Mouse (Mus musculus): Measurements from ENCODE around the gene Micu2.
A peak's percentile ranks its signal among the peaks of the same experiment; 100 is the strongest.
"Not testable (repeated sequence)": the region's sequence is repeated elsewhere in the genome, so short reads cannot be mapped to it uniquely, and the experiment has no call there.

Micu2 gene

DNA sequence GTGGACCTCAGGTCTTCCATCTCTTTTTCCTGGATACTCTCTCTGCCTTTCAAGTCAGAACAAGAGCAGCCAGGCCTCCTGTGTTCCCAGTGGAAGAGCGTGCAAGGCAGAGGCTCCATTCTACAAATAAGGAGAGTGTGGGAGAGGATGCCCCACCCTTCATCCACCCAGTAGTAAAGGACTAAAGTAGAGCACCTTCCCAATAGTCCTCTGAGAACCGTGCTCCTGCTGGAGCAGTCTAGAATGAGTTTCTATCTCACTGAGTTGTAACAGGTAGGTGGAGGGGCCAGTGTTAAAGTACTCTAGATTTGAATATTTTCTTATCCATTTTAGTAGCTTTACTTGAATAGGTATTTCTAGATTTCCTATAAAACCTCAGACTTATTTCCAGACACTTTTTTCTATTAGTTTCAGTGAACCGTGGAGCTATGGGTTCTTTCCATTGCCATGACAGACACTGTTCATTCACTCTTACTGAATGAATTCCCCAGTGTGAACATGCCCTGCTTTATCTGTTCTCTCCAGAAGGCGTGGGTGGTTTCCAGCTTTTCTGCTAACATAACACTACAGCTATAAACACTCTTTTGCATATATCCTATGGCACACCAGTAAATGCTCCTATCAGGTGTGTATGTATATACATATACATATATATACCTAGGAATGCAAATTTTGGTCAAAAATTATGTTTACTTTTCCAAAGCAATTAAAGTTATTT is 31.8 kb downstream of the Micu2 start:
- no peak for DNase-seq (ENCODE audit: low read depth in 1 of 2, low spot score in 2 of 2)

DNA sequence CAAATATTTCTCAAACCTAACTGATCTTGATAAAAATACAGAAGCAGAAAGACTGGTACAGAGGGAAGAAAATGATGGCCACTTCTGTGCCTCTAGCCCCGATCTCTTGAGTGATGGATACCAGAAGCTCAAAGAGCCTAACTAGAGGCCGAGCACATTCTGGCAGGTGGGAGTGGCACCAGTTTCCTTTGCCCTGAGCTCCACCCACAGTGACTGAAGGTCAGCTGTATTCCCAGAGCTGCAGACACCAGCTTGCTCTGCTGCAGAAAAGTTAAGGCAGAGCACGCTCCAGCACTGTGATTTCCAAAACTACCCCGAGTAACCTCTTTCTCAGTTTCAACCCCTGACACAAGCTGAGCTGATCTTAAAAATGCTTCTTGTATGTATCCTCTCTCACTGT is 37.2 kb downstream of the Micu2 start:
- no peak for DNase-seq (ENCODE audit: low read depth in 1 of 2, low spot score in 2 of 2)

DNA sequence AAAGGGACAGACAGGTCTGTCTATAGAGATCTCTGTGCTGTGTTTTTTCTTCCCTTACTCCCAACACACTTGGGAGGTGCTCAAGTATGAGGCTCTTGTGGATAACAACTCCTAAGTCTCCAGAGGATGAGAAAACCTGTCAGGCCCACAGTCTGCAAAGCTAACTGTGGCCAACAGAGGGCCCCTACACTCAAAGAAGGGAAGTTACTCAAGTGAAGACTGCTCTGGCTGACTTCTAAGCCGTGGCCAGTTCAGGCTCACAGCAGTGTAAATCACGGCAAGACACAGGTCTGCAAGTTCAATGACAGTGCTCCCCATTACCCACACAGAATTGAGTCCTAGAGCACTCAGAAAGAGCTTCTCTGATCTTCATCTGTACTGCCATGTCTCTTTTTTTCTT is 48.0 kb downstream of the Micu2 start:
- no peak for DNase-seq (ENCODE audit: low read depth in 1 of 2, low spot score in 2 of 2)

DNA sequence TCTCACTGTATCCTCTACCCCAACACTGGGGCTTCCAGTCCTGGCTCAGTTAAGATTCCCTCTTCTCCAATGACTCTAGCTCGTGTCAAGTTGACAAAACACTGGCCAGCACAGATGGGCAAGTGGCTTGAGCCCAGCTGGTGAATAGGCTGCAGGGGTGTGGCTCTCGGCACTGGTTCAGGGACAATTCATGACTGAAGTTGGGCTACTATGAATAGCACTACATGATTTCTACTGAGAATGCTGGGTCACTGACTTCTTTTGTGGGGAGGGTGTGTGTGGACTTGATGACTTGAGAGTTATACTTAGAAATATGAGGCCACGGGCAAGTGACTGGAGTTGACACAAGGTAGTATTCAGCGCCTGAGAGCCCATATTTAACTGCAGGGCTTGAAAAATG is 53.2 kb downstream of the Micu2 start:
- DNase-seq (ENCODE audit: low read depth in 1 of 2, low spot score in 2 of 2): no peak

DNA sequence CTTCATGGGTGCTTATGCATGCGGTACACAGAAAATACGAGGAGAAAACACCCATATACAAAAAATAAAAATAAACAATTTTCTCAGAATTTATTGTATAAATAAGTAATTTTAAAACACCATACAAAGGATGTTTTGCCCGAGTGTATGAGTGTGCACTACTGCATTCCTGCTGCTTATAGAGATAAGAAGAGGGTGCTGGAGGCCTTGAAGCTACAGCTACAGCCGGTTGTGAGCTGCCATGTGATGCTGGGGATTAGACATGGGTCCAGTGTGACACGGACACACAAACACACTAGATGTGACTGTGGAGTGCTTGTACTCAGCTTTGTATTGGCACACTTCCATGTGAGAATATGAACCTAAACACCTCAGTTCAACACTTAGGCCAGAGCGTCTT is 61.8 kb downstream of the Micu2 start:
- DNase-seq (ENCODE audit: low read depth in 1 of 2, low spot score in 2 of 2): no peak

DNA sequence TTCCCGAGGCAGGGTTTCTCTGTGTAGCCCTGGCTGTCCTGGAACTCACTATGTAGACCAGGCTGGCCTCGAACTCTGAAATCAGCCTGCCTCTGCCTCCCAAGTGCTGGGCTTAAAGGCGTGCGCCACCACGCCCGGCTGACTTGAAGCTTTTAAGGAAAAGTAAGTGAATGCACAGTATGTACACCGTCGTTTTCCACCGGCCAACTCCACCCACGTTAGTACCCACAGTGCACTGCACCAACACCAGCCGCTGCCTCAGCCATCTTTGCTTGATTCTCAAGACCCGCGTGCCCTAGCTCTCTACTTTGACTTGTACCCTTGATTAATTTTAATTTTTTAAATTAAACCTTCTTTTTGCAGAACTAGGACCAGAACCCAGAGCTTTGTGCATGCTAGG is 64.4 kb downstream of the Micu2 start:
- DNase-seq (ENCODE audit: low read depth in 1 of 2, low spot score in 2 of 2): no peak

DNA sequence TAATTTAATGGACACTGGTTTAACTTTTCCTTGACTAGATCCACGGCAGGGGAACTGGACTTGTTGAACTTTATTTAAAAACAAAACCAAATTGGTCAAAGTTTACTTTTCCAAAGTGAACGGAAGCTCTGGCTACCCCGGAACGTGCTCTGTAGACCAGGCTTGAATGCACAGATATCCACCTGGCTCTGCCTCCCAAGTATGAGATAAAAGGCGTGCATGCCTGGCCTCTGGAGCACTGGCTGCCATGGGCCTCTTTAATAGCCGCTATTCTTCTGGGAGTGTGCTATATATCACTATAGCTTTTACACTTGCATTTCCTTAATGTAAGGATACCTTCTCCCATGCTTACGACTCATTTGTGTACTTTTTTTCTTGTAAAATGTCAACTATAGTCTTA is 65.5 kb downstream of the Micu2 start:
- DNase-seq (ENCODE audit: low read depth in 1 of 2, low spot score in 2 of 2): no peak

DNA sequence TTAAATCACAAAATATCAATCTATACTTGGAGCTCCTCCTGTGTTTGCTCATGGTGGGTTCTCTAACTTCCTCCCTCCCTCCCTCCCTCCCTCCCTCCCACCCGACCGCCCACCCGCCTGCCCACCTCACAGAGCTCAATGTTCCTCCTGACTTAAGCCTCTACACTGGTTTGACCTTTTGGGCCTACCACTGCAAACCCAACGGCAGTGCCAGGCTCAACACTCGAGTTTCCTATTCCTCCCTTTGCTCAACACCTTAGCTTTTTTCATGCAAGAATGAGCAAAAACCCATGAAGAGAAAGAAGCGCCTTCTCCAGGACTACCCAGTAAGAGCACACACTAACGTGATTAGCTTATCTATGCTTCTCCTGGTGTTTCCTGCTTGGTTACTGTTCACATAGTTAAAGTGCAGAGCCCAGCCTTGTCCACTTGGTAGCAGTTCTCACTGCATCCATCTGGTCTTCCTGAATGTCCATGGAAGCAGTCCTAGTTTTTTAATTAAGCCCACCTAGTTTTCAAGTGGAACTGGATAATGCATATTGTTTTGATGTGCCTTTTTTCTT is 66.1 kb downstream of the Micu2 start:
- no peak for DNase-seq (ENCODE audit: low read depth in 1 of 2, low spot score in 2 of 2)

DNA sequence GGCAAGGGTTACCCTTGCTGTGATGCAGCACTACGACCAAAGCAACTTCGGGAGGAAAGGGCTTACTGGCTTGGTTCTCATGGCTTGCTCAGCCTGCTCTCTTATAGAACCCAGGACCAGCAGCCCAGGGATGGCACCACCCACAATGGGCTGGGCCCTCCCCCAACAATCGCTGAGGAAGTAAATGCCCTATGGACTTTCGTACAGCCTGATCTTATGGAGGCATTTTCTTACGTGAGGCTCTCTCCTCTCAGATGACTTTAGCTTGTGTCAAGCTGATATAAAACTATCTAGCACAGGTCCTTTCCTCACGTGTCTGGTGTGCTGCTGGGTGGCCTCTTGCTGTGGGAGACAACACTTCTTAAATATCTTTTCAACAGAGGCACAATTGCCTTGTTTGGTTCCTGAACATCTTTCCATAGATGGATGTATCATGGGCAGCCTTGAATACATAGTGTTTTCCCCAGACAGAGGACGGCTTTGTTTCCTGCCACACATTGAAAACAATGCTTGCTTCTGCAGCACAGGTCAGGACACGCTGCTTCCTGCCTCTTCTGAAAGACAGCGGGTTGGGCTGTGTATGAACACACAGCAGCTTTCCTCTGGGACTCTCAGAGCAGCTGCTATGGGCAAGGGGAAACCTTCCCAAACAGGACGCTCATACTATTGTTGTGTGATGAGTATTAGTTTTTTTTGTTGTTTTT is 77.5 kb downstream of the Micu2 start:
- no peak for DNase-seq (ENCODE audit: low read depth in 1 of 2, low spot score in 2 of 2)

DNA sequence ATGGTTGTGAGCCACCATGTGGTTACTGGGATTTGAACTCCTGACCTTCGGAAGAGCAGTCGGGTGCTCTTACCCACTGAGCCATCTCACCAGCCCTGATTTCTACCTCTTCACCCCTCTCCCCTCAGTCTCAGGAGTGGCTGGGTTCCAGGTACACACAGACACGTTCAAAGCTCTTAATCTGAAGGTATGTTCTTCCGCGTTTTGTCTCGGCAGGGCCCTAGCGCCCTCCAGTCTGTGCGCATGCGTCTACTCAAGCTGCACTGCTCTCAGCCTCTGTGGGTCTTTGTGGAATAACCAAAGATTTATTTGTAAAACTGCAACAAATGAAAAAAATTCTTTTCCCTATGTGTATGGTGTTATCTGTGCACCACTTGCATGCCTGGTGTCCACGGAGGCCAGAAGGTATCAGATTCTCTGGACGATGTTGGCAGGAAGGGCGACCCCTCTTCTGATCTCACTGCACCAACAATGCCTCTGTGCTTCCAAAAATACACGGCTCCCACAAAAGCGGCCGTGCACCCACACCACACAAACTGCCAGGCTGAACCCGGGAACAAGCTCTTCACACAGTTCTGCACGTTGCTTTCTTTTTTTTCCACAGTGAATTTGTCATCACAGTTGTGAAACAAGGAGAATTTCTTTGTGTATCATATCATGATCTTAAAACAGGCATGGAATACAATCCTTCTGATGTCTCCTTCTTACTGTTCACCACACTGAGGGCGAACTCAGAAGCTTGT is 78.3 kb downstream of the Micu2 start:
- no peak for DNase-seq (ENCODE audit: low read depth in 1 of 2, low spot score in 2 of 2)

DNA sequence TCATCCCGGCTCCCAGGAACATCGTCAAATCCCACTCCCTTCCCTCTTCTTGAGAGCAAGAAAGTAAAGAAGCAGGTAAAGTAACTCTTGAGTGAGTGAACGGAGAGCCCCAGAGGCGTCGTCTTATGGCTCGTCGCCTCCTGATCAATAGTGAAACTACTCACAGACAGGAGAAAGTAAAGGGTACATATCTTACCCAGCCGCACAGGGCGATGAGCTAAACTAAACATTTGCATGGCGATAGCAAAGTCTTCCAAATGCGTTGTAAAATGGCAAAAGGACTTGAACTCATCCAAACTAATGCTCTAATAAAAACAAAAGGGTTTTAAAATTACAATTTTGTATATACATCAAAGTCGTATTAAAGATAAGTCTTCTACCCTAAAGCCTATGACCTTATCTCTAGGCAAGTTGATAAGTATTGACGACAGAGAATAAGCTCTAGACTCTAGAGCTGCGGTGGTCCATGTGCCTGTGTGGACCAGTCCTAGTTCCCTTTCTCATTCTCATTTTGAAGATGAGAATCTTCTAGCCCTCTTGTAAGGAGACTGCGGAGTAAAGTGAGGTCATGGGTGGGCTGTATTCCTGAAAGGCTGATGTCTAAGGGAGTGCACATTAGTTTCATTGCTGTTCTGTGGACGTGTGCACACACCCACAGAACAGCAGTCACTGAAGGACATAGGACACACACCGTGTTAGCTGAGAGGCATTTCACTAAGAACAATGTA is 79.8 kb downstream of the Micu2 start:
- DNase-seq (ENCODE audit: low read depth in 1 of 2, low spot score in 2 of 2): no peak

DNA sequence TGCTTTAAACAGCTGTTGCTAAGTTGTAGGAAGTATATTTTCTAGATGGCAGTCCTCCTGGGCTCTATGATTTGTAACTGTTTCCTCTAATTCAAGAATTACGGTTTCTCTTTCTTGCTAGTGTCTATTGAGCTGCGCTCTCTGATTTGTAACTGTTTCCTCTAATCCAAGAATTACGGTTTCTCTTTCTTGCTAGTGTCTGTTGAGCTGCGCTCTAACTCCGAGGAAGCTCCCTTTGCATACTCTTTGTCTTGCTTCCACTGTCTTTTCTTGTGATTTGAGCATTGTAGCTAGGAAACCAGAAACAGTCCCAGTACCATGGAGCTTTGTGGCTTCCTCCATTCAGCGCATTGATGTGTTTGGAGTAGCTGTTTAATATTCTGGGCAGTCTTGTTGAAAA is 83.7 kb downstream of the Micu2 start:
- DNase-seq (ENCODE audit: low read depth in 1 of 2, low spot score in 2 of 2): no peak

DNA sequence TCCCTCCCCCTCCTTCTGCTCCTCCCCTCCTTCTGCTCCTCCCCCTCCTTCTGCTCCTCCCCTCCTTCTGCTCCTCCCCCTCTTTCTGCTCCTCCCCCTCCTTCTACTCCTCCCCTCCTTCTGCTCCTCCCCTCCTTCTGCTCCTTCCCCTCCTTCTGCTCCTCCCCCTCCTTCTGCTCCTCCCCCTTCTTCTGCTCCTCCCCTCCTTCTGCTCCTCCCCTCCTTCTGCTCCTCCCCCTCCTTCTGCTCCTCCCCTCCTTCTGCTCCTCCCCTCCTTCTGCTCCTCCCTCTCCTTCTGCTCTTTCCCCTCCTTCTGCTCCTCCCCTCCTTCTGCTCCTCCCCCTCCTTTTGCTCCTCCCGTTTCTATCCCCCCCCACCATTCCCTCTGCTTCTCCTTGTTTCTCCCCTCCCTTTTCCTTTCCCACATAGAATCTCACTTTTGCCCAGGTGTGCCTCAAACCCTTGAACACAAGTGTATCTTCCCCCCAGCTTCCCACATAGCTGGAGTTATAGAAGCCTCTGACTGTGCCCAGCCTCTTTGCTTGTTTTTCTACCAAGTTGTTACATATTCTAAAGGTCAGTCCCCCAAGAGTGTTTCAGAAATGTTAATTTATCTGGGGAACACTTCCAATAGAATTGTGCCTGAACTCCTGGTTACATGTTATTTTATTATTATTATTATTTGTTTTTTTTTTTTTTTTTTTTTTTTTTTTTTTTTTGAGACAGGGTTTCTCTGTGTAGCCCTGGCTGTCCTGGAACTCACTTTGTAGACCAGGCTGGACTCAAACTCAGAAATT is 86.7 kb downstream of the Micu2 start:
- not testable (repeated sequence) for DNase-seq (ENCODE audit: low read depth in 1 of 2, low spot score in 2 of 2)

DNA sequence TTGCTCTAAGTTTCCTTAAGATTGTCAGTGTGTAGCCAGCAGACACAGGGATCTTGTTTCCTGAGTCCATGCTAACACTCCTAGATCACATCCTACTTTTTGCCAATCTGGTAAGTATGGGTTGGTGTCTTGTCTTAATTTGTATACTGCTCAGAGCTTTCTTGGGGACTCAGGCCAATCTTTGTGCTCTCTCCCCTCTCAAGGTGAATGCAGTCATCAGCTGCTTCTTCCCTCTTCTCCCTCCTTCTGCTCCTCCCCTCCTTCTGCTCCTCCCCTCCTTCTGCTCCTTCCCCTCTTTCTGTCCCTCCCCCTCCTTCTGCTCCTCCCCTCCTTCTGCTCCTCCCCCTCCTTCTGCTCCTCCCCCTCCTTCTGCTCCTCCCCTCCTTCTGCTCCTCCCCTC is 87.3 kb downstream of the Micu2 start:
- DNase-seq (ENCODE audit: low read depth in 1 of 2, low spot score in 2 of 2): not testable (repeated sequence)

DNA sequence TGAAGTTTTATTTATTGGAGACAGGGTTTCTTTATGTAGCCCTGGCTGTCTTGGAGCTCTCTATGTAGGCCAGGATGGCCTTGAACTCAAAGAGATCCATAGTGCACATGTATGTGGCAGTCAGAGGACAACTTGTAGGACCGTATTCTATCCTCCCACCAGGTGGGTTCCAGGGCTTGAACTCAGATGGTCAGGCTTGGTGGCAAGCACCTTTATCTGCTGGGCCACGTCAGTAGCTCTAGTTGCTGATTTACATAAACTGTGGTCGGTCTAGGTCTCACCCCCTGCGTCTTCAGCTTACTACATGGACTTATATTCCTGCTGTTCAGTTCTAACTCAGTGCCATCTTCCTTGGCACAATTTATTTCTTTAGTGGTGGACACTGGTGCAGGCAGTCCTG is 87.7 kb downstream of the Micu2 start:
- DNase-seq (ENCODE audit: low read depth in 1 of 2, low spot score in 2 of 2): no peak

DNA sequence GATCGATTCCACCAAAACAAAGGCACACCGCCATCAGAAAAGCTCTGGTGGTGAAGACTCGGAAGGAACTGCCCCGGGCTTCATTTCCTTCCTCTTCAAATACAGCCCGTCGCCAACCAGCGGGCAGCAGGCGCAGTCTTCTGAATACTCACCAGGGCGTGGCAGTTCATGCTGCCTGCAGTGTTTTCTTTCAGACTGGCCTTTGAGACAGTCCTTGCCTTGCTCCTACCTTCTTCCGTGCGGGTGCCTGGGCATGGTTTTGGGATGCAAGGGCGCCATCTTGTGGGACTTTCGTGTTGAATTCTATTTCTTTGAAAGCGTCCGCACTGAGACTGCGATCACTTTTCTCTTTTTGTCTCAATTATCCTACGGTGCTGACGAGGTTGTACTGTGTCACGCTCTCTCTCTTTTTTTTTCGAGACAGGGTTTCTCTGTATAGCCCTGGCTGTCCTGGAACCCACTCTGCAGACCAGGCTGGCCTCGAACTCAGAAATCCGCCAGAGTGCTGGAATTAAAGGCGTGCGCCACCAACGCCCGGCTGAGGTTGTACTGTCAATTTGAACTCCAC is 88.5 kb downstream of the Micu2 start:
- peak; percentile 63 to 76 for DNase-seq (ENCODE audit: low read depth in 1 of 2, low spot score in 2 of 2)

DNA sequence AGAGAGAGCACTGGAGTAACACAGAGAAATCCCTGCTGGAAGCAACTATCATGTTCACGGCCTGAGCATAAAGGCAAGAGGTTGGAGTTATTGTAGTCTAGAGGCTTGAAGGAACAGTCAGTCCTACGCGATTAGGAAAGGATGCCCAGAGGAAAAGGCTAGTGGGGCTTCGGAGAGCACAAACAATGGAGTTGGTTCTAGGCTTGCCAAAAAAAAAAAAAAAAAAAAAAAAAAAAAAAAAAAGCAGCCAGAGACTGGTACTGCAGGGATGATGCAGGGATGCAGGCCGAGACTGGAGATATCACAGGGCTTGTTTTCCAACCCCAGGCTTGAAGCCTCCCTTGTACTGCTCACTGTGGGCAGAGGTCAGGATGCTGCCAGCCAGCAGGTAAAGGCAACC is 89.8 kb downstream of the Micu2 start:
- DNase-seq (ENCODE audit: low read depth in 1 of 2, low spot score in 2 of 2): no peak

DNA sequence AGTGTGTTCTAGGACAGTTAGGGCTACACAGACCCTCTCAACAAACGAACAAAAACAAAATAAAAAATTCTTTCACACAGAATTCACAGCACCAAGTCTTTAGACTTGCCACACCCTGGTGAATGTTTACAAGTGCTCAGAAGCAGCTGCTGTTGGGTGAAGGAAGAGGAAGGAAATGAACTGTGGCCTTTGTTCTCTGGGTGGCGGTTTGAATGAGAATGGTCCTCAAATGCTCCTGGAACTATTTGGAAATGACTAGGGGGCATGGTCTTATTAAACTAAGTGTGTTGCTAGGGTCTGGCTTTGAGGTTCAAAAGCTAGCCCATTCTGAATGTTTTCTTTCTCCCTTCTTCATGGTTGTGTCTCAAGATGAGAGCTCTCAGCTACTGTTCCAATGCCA is 90.6 kb downstream of the Micu2 start:
- DNase-seq (ENCODE audit: low read depth in 1 of 2, low spot score in 2 of 2): no peak

DNA sequence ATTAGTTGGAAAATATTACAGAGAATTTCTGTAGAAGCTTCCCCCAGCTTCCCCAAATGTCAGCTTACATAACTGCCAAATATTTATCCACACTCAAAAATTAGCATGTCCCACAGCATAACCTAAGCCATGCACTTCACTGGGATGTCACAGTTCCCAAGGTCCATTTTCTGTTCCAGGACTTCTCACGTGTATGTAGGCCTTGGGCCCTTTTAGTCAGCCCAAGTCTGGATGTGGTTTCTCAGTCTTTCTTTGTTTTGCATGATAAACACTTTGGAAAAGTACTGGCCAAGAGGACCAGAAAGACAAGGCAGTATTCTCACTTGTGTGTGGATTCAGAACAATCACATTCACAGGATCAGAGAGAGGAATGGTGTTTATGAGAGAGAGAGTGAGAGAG is 97.1 kb downstream of the Micu2 start:
- no peak for DNase-seq (ENCODE audit: low read depth in 1 of 2, low spot score in 2 of 2)

DNA sequence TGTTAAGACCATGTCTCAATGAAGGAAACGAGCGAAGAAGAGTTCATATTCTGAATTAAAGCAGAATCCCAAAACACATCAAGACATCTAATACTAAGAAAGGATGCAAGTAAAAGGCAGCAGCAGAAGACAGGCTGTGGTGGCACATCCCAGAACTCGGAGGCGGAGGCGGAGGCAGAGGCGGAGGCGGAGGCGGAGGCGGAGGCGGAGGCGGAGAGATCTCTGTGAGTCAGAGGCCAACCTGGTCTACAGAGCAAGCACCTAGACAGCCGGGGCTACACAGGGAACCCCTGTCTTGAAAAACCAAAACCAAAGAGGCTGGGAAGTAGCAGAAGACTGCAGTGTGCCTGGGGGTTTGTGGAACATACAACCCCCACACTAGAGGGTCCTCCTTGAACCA is 102.2 kb downstream of the Micu2 start:
- DNase-seq (ENCODE audit: low read depth in 1 of 2, low spot score in 2 of 2): no peak
